Mouse (Mus musculus) CD8-positive naive resting alpha-beta T cell, adult 2 months (primary cell): ENCODE data around the gene E2f6.

Source experiments
- DNase-seq, 2 experiments: peaks; one replicate each; pipeline ENCODE4 v3.0.0; 2022; ENCODE audit warnings: low read depth in 2 of 2, low spot score in 2 of 2

The E2f6 gene

GRCm38 (mm10) chr12:16800259-16800958, 10.4 kb upstream of the E2f6 start, which contains the start of gene Greb1:
Gene Greb1 (minus strand): TSS chr12:16800886.
- DNase-seq: no peak

DNA sequence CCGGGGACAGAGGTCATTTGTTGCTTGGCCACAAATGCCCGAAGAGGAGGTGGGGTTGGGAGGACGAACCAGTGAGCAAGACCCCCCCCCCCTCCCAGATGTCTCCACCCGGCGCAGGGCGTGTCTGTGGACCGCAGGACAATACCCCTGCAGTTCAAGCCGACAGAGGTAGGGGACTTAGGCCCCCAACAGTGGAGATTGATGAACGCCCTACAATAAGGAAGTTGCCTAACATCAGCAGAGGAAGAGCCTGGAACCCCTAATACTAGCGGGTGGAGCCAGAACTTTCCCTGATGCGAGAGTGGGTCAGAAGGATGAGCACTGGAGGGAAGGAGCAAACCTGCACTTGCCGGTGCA, 9.8 kb upstream of the E2f6 start:
- DNase-seq: no peak

DNA sequence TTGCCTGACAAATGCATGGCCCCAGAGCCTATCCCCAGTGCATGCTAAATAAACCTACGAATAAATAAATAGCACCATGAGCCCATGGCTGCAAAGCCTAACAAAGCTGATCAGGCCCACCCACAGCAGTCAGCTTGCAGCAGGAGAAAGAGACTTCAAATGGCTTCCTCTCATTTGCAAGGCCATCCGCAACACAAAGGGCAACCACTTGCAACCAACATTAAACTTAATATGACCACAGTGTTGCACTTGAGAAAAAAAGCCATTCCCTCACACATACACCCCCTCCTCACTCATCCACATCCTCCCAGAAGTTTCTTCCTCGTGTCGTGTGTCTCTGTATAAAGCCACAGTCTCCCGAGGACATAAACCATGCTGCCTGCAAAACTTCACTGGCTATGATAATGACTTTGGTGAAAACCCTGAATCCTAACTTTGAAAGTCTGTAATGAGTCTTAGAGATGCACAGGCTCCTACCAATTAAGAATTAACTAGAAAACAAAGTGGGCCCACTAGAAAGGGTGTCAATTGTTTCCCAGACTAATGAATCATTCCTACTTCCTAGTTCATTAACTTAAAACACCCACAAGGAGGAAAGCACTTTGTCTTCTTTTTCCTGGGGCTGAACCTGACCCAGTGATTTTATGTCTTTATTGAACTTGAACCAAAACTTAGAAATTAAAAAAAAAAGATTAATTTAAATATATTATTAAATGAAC, 7.4 kb upstream of the E2f6 start:
- no peak for DNase-seq

DNA sequence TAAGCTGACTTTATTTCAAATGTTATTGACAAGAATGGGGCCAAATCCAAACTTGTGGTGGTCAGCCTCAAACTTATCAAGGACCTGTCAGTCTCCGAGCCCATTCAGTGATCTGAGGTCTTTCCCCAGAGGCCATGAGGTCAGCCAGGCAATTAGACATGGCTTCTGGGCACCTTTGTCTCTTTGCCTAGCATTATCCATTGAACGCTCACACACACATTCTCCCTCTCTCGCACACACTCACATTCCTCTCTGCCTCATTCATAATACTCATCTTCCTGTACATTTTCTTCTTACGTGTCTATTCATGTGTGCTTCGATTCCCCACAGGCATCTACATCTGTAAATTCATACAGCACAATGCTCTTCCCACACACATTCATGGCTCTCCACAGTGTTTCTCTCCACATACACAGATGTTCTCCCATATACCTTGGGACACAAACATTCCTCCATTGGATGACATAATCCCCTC, 6.8 kb upstream of the E2f6 start:
- no peak for DNase-seq

GRCm38 (mm10) chr12:16805511-16805910, 5.3 kb upstream of the E2f6 start:
- DNase-seq: peak; percentile 62 to 76

- no peak for DNase-seq
Observed at GRCm38 (mm10) chr12:16808045-16808444, 2.7 kb upstream of the E2f6 start.

DNA sequence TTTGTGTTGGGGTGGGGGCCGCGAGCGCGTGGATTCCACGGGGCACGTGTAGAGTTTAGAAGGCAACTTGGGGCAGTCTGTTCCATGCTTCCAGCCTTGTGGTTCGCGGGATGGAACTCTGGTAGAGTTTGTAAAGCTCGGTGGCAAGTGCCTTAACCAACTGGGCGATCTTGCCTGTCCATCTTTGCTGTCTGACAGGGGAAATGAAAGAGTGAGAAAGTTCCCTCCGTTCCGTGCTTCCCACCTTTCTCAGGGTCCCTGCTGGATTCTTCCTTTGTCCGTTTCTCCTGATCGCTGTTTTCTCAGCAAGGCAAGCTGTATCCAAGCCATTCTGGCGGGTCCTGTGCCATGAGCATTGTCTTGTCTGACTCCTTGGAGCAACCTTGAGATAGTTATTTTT, 714 bp downstream of the E2f6 start:
- DNase-seq: no peak

DNA sequence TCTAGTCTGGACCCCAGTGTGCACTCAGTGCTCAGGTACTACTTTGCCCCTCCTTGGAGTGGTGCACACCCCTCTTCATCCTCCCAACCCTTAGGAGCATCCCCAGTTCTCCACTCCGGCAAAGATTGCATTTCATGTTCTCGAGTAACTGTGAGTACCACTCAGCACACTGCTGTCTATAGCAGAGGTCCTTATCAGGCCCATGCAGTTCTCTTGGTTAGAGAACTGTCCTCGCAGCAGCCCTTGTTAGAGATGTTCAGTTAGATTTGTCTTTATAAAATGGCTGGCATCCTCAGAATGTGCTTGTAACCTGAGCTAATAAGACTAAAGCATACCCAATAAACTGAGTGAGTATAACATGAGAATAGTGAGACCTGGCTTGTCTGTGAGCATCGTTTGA, 6.4 kb downstream of the E2f6 start:
- no peak for DNase-seq

- no peak for DNase-seq
Observed at GRCm38 (mm10) chr12:16818513-16818912, 7.8 kb downstream of the E2f6 start.

- no peak for DNase-seq
Observed at GRCm38 (mm10) chr12:16820761-16821160, 10.0 kb downstream of the E2f6 start.

DNA sequence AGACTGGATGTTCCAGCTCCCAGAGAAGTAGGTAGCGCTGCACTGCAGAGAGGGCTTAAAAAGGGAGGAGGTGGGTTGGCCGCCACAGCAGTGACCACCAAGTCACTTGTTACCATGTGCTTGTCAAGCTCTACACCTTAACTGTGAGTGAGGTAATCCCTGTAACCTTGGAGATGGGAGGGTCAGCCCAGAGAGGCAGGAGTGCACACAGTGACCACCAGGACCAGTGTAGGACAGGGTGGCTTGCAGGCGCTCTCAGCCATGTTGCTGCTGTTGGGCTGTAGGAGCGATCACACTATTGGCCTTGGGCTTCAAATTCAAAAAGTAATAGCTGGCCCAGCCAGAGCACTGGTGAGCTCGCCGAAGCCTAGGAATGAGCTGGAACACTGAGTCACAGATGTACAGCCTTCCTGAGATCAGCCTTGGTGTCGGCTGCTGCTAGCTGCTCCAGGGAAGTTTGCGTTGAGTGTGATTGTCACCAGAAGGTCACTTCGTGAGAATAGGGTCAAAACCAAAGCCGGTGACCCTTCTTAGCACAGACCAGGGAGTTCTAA, 11.5 kb downstream of the E2f6 start:
- no peak for DNase-seq

DNA sequence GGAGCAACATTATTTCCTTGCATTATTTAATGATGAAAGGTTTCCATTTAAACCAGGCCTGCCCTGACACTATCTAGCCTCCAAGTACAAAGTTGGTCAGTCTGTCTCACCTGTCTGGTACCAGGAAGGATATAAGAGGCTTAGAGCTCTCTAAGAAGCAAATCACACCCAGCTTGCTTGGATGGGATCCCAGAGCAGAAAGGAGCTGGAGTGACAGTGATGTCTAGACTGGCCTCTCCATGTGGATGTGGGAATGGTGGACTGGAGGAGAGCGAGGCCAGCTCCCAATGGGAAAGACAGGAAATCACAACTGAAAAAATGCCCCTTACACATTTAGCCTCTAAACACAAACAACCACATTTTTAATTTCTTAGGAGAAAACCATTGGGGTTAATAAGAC, 12.9 kb downstream of the E2f6 start:
- no peak for DNase-seq

- DNase-seq: no peak
Observed at GRCm38 (mm10) chr12:16828505-16828904, 17.7 kb downstream of the E2f6 start.

DNA sequence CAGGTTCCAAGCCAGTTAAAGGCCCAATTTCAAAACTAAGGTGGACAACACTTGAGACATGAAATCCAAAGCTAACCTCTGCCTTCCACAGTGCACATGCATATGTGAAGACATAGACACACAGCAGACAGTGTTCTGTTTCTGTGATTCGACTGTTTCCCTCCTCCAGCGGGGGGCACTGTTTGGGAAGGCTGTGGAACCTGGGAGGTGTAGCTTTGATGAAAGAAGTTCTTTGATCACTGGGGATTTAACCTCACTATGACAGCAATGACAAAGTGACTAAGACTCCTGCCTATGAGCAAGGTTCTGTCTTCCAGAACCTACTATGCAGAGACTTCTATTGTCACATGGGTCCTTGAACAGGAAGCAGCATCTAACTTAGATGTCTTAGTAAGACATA, 19.0 kb downstream of the E2f6 start:
- DNase-seq: no peak

DNA sequence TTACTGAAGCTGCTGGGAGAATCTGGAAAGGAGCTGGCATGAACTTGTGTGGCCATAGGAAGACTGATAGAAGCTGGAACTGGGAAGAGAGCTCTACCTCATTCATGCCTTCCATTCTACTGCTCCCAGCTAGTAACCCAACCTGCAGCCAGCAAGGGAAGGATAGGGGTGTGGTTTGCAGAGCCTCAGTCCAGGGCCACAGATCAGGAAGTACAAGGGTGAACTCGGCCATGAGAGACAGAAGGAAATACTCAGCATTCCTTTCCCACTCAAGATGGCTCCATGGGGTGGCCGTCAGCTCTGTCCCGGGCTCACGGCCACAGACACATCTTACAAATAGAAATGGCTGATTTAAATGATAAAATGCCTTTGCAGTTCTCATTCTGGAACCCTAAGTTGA, 20.3 kb downstream of the E2f6 start:
- DNase-seq: no peak

GRCm38 (mm10) chr12:16834701-16835100, 23.9 kb downstream of the E2f6 start:
- DNase-seq: no peak

DNA sequence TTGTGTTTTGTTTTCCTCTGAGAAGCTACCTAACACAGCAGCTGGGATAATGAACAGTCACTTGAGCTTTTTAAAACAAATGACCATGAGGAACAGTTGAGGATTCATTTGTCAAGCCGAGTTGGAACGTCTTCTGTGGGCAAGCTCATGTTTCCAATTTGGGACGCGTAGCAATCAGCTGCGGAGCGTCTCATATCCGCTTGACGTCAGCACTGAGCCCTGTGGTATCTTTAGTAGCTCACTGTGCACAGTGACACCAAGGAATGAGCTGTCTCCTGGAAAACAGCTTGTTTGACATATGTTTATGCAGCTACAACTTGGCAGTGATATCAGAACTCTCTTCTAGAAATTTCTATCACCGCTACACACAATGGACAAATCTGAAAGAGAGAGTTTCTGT, 25.4 kb downstream of the E2f6 start:
- no peak for DNase-seq

- DNase-seq: no peak
Observed at GRCm38 (mm10) chr12:16837766-16838165, 27.0 kb downstream of the E2f6 start.

DNA sequence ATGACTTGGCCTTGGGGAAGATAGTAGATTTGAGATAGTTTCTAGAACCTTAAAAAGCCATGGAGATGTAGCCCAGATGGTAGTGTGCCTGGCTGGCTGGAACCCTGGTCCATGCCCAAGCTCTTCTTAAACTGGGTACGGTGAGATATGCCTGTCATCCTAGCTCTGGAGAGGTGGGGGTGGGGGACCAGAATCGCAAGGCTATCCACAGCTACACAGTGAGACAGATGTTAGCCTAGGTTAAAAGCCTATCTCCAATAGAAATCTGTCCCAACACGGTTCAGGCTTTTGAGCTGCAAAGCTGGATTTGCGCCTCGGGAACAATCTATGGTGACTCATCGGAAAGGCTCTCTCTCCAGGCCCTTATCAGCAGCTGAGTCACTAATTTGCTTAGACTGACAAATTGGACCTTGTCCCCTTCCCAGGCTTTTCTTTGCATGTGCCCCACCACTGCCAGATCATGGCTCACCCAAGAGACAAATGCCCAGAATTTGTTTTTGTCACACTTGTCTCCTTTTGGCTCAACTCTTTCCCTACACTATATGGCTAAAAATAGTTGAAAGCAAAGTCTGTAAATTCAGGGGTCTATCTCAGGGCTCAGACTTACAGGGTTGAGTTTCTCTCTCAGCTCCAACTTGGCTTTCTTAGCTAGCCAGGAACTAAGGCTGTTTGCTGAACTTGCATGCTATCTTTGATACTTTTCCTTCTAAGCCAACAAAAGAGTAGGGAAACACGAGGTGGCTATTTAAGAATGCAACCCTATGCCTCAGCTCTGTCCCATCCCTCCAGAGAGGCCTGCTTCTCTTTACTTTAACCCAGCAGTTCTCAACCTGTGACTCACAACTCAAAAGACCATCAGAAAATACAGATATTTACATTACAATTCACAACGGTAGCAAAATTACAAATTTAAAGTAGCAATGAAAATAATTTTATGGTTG, 30.3 kb downstream of the E2f6 start:
- DNase-seq: no peak

- DNase-seq: no peak
Observed at GRCm38 (mm10) chr12:16844623-16845592, 34.1 kb downstream of the E2f6 start.
